ENCODE assay signal across 11 mouse cellular contexts in genomic region chr2:110176761-110177400, GRCm38 (mm10).
DNase-seq lines count a peak whose midpoint lies in the region; ATAC-seq lines count a peak whose summit lies in the region.
"Had no signal": no experiment of that assay in that cellular context is flagged by ENCODE, and none has a peak within 500 bp of the region (broad histone marks: within the 10 kb centered on the region; RNA-seq: fewer than 3 reads in every experiment).

No protein-coding gene starts in this region.

- no peak overlapping the region for H3K27ac ChIP-seq in intestine, embryonic 15.5 days
- H3K27ac ChIP-seq in liver, embryonic 12.5 days = no peak overlapping the region

- no peaks in the 10 kb centered on the region for H3K9me3 ChIP-seq in intestine, embryonic 15.5 days
- H3K9me3 ChIP-seq in liver, embryonic 12.5 days (replicated peaks) = no peaks in the 10 kb centered on the region

- no peak overlapping the region for H3K4me3 ChIP-seq in intestine, embryonic 15.5 days (replicated peaks)
- no peak overlapping the region for H3K4me3 ChIP-seq in liver, embryonic 12.5 days

- ATAC-seq in intestine, embryonic 15.5 days = peak; percentile 50
- no peak for ATAC-seq in liver, embryonic 12.5 days
- ATAC-seq in erythroblast, adult 5-6 weeks (replicated peaks; ENCODE audit: low FRiP score, poor library complexity, severe bottlenecking) = no peak
- ATAC-seq: liver, postnatal 0 days had no signal

- intact Hi-C loops in heart, postnatal 25 days (cut with DNase I) = no loop called here

- WGBS in intestine, embryonic 15.5 days = 60% methylated on average over 2 of the region's 2 CpGs
- 45% methylated on average over 2 of the region's 2 CpGs for WGBS in liver, embryonic 12.5 days (ENCODE audit: insufficient replicate concordance)

- peaks cover 27% of the 10 kb centered on the region for H3K4me1 ChIP-seq in intestine, embryonic 15.5 days (replicated peaks)
- H3K4me1 ChIP-seq in liver, embryonic 12.5 days = no peaks in the 10 kb centered on the region

- no peak overlapping the region for H3K4me2 ChIP-seq in intestine, embryonic 15.5 days (replicated peaks)
- H3K4me2 ChIP-seq in liver, embryonic 12.5 days = no peak overlapping the region

- peak; percentile 10 to 13 for DNase-seq in heart, adult 18-20 months
- DNase-seq in heart, postnatal 25 days (ENCODE audit: low spot score) = no peak
- DNase-seq in retina, postnatal 1 day = peak; percentile 54
- no peak for DNase-seq in retina, embryonic 14.5 days (ENCODE audit: low spot score)
- no peak for DNase-seq in cerebellum, adult 18-20 months
- DNase-seq: adrenal gland, adult 2 months; liver, postnatal 0 days had no signal

- H3K36me3 ChIP-seq in intestine, embryonic 15.5 days = no peaks in the 10 kb centered on the region
- no peaks in the 10 kb centered on the region for H3K36me3 ChIP-seq in liver, embryonic 12.5 days

- H3K27me3 ChIP-seq in intestine, embryonic 15.5 days (replicated peaks) = no peaks in the 10 kb centered on the region
- no peaks in the 10 kb centered on the region for H3K27me3 ChIP-seq in liver, embryonic 12.5 days (replicated peaks)
- H3K27me3 ChIP-seq: CH12.LX had no signal

- no peak overlapping the region for H3K9ac ChIP-seq in intestine, embryonic 15.5 days
- H3K9ac ChIP-seq in liver, embryonic 12.5 days = no peak overlapping the region
- H3K9ac ChIP-seq: liver, postnatal 0 days had no signal

Comparison
In these comparisons a context has a peak if more than half of its experiments do, and no peak if none do; other contexts are left out.
1. DNase-seq: peak in heart, adult 18-20 months (2 of 2) and retina, postnatal 1 day (single experiment); none in heart, postnatal 25 days (single experiment), retina, embryonic 14.5 days (single experiment) and cerebellum, adult 18-20 months (0 of 2).